Mouse (Mus musculus) embryonic fibroblast, embryonic 13.5 days (primary cell): ENCODE results near the gene Ccdc186.

Source experiments
- CTCF ChIP-seq: IDR thresholded peaks from 2 replicates; pipeline ENCODE4 v1.5.1; 2011; ENCODE audit warnings: mild to moderate bottlenecking, control low read depth, low read length, moderate library complexity, borderline replicate concordance; ENCODE audit not compliant: insufficient read depth
- POLR2A ChIP-seq: IDR thresholded peaks from 2 replicates; pipeline ENCODE4 v1.6.1; 2011; ENCODE audit warnings: low read depth, mild to moderate bottlenecking, control low read depth, low read length, moderate library complexity

DNA sequence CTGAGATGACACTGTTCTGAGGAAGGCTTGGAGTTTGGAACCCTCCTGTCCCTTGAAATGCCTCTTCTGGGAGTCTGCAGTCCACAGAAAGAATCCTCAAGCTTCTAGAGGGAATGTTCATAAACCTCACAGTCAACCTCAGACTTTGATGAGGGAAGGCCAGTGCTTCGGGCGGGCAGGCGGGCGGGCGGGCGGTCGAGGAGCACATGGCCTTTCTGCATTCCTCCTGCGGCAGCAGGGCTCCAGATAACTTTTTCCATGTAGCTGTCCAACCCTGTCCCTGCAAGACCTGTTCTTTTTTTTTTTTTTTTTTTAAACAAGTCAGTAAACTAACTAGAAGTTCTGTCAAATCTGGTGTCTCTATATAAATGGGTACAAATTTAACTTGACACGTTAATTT is 75.4 kb downstream of the Ccdc186 start:
- TF ChIP-seq POLR2A (no peak), CTCF (no peak)
